Mouse (Mus musculus): ENCODE measurements around the gene Filip1l. TPM values are rescaled to one million over a fixed set of nuclear protein-coding genes. Genes with fewer than 3 reads are reported as not detected.

The Filip1l gene
- total RNA-seq, 1 experiment = 7.4 TPM

DNA sequence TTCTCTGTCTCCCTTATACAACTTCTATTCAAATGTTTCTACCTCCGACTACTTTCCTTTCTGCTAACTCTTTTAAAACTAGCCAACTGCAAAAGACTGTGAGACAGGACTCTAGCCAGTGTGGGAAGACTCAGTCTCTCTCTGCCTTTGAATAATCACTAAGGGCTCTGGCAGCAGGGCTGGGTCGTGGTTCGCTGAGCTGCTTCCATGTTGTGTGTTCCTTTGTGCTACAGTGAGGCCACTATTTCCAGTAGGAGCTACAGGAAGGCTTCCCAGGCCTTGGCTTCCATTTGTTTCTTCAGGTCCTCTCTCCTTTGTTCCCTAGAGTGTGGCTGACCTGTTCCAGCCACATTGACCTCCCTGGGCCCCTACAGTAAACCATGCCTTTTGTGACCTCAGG, 6.6 kb upstream of the Filip1l start:
- Histone ChIP-seq H3K9ac (ENCODE audit: insufficient read depth, low read depth, low read length, poor library complexity, severe bottlenecking) (no peak overlapping the region), H3K4me3 (ENCODE audit: insufficient read depth in 1 of 2, low read depth in 1 of 2, low read length in 2 of 2, poor library complexity in 1 of 2, severe bottlenecking in 1 of 2) (no peak overlapping the region), H3K9me3 (ENCODE audit: control insufficient read depth, insufficient read depth, low read depth, low read length) (no peaks in the 10 kb centered on the region), H3K27ac (ENCODE audit: insufficient read depth, low read depth, low read length, poor library complexity, severe bottlenecking) (no peak overlapping the region), H3K36me3 (ENCODE audit: control insufficient read depth, insufficient read depth, low read length, poor library complexity, severe bottlenecking) (no peaks in the 10 kb centered on the region), H3K4me1 (ENCODE audit: control insufficient read depth in 2 of 2, insufficient read depth in 2 of 2, low read length in 2 of 2, poor library complexity in 1 of 2) (no peaks in the 10 kb centered on the region)
- TF ChIP-seq ZNF384 (IDR thresholded peaks at IDR 0.05; ENCODE audit: low read depth, low read length) (no peak), MAFK (IDR thresholded peaks at IDR 0.05; ENCODE audit: insufficient read depth, low read depth, low read length) (no peak), HCFC1 (IDR thresholded peaks at IDR 0.05; ENCODE audit: borderline replicate concordance, insufficient read depth, low read length) (no peak), CHD2 (IDR thresholded peaks at IDR 0.05; ENCODE audit: low read depth, low read length) (no peak), ZC3H11A (IDR thresholded peaks at IDR 0.05; ENCODE audit: borderline replicate concordance, low read depth, low read length) (no peak)
- no peak for DNase-seq (ENCODE audit: low read depth, low spot score)
- in situ Hi-C loops (cut with MboI; ENCODE audit: low sequenced_read_pairs in 2 of 2, unreplicated experiment in 2 of 2) = no loop called here

DNA sequence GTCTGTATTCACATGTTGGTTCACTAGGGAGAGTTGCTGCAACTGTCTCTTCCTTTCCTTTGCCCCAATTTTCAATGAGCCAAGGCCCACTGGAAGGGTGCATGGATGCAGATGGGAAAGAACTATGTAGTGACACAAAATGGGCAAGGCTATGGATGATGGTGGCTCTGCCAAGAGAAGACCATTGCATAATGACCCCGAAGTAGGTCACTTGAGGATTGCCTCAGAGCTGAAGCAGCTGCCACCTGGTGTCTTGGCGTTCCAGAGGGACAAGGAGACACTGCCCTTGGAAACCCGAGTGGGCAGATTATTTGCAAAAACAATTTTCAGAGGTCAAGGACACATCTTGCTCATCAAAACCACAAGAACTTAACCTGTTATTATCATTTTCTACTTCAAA, 3.9 kb upstream of the Filip1l start:
- no peaks in the 10 kb centered on the region for H3K36me3 ChIP-seq (ENCODE audit: control insufficient read depth, insufficient read depth, low read length, poor library complexity, severe bottlenecking)
- no peak for DNase-seq (ENCODE audit: low read depth, low spot score)
- no peaks in the 10 kb centered on the region for H3K4me1 ChIP-seq (ENCODE audit: control insufficient read depth in 2 of 2, insufficient read depth in 2 of 2, low read length in 2 of 2, poor library complexity in 1 of 2)
- H3K9me3 ChIP-seq (ENCODE audit: control insufficient read depth, insufficient read depth, low read depth, low read length) = no peaks in the 10 kb centered on the region
- in situ Hi-C loops (cut with MboI; ENCODE audit: low sequenced_read_pairs in 2 of 2, unreplicated experiment in 2 of 2) = no loop called here
- H3K27ac ChIP-seq (ENCODE audit: insufficient read depth, low read depth, low read length, poor library complexity, severe bottlenecking) = no peak overlapping the region
- H3K9ac ChIP-seq (ENCODE audit: insufficient read depth, low read depth, low read length, poor library complexity, severe bottlenecking) = no peak overlapping the region
- TF ChIP-seq HCFC1 (IDR thresholded peaks at IDR 0.05; ENCODE audit: borderline replicate concordance, insufficient read depth, low read length) (no peak), MAFK (IDR thresholded peaks at IDR 0.05; ENCODE audit: insufficient read depth, low read depth, low read length) (no peak), ZNF384 (IDR thresholded peaks at IDR 0.05; ENCODE audit: low read depth, low read length) (no peak), ZC3H11A (IDR thresholded peaks at IDR 0.05; ENCODE audit: borderline replicate concordance, low read depth, low read length) (no peak), CHD2 (IDR thresholded peaks at IDR 0.05; ENCODE audit: low read depth, low read length) (no peak)
- no peak overlapping the region for H3K4me3 ChIP-seq (ENCODE audit: insufficient read depth in 1 of 2, low read depth in 1 of 2, low read length in 2 of 2, poor library complexity in 1 of 2, severe bottlenecking in 1 of 2)

GRCm38 (mm10) chr16:57349689-57350088, 3.2 kb upstream of the Filip1l start:
- Histone ChIP-seq H3K36me3 (ENCODE audit: control insufficient read depth, insufficient read depth, low read length, poor library complexity, severe bottlenecking) (no peaks in the 10 kb centered on the region), H3K4me3 (ENCODE audit: insufficient read depth in 1 of 2, low read depth in 1 of 2, low read length in 2 of 2, poor library complexity in 1 of 2, severe bottlenecking in 1 of 2) (no peak overlapping the region), H3K4me1 (ENCODE audit: control insufficient read depth in 2 of 2, insufficient read depth in 2 of 2, low read length in 2 of 2, poor library complexity in 1 of 2) (no peaks in the 10 kb centered on the region), H3K27ac (ENCODE audit: insufficient read depth, low read depth, low read length, poor library complexity, severe bottlenecking) (no peak overlapping the region), H3K9me3 (ENCODE audit: control insufficient read depth, insufficient read depth, low read depth, low read length) (no peaks in the 10 kb centered on the region), H3K9ac (ENCODE audit: insufficient read depth, low read depth, low read length, poor library complexity, severe bottlenecking) (no peak overlapping the region)
- in situ Hi-C loops (cut with MboI; ENCODE audit: low sequenced_read_pairs in 2 of 2, unreplicated experiment in 2 of 2) = no loop called here
- no peak for DNase-seq (ENCODE audit: low read depth, low spot score)
- TF ChIP-seq CHD2 (IDR thresholded peaks at IDR 0.05; ENCODE audit: low read depth, low read length) (no peak), ZNF384 (IDR thresholded peaks at IDR 0.05; ENCODE audit: low read depth, low read length) (no peak), ZC3H11A (IDR thresholded peaks at IDR 0.05; ENCODE audit: borderline replicate concordance, low read depth, low read length) (no peak), MAFK (IDR thresholded peaks at IDR 0.05; ENCODE audit: insufficient read depth, low read depth, low read length) (no peak), HCFC1 (IDR thresholded peaks at IDR 0.05; ENCODE audit: borderline replicate concordance, insufficient read depth, low read length) (no peak)

DNA sequence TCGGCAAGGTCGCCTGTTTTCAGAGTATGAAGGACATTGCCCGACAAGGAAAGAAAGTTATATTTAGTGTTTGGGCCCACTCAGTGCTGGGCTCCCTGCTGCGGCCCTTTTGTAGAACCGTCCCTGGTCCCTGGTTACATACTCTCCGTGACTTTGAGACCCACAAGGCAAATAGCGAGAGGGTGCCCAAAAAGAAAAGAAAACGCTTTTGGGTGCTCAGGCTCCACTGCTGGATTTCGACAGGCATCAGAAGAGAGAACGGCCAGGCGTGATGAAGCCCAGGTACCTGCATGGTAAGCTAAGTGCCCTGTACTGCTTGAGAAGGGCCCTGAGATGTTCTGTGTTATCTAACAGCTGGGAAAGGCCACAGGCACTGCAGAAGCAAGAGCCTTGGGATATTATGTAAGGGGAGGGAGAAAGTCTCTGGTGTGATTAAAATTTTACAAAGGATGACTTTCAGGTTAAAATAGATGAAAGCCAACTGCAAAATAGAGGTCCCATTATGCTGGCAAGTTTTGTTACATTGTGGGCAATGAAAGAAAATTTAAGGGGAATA, 351 bp downstream of the Filip1l start:
- no peaks in the 10 kb centered on the region for H3K4me1 ChIP-seq (ENCODE audit: control insufficient read depth in 2 of 2, insufficient read depth in 2 of 2, low read length in 2 of 2, poor library complexity in 1 of 2)
- no peaks in the 10 kb centered on the region for H3K36me3 ChIP-seq (ENCODE audit: control insufficient read depth, insufficient read depth, low read length, poor library complexity, severe bottlenecking)
- H3K9me3 ChIP-seq (ENCODE audit: control insufficient read depth, insufficient read depth, low read depth, low read length) = no peaks in the 10 kb centered on the region
- in situ Hi-C loops (cut with MboI; ENCODE audit: low sequenced_read_pairs in 2 of 2, unreplicated experiment in 2 of 2) = no loop called here
- TF ChIP-seq ZC3H11A (IDR thresholded peaks at IDR 0.05; ENCODE audit: borderline replicate concordance, low read depth, low read length) (no peak), HCFC1 (IDR thresholded peaks at IDR 0.05; ENCODE audit: borderline replicate concordance, insufficient read depth, low read length) (no peak), MAFK (IDR thresholded peaks at IDR 0.05; ENCODE audit: insufficient read depth, low read depth, low read length) (no peak), ZNF384 (IDR thresholded peaks at IDR 0.05; ENCODE audit: low read depth, low read length) (no peak), CHD2 (IDR thresholded peaks at IDR 0.05; ENCODE audit: low read depth, low read length) (no peak)
- no peak overlapping the region for H3K4me3 ChIP-seq (ENCODE audit: insufficient read depth in 1 of 2, low read depth in 1 of 2, low read length in 2 of 2, poor library complexity in 1 of 2, severe bottlenecking in 1 of 2)
- H3K27ac ChIP-seq (ENCODE audit: insufficient read depth, low read depth, low read length, poor library complexity, severe bottlenecking) = no peak overlapping the region
- no peak overlapping the region for H3K9ac ChIP-seq (ENCODE audit: insufficient read depth, low read depth, low read length, poor library complexity, severe bottlenecking)
- no peak for DNase-seq (ENCODE audit: low read depth, low spot score)

- Histone ChIP-seq H3K9me3 (ENCODE audit: control insufficient read depth, insufficient read depth, low read depth, low read length) (no peaks in the 10 kb centered on the region), H3K36me3 (ENCODE audit: control insufficient read depth, insufficient read depth, low read length, poor library complexity, severe bottlenecking) (no peaks in the 10 kb centered on the region), H3K9ac (ENCODE audit: insufficient read depth, low read depth, low read length, poor library complexity, severe bottlenecking) (no peak overlapping the region), H3K4me3 (ENCODE audit: insufficient read depth in 1 of 2, low read depth in 1 of 2, low read length in 2 of 2, poor library complexity in 1 of 2, severe bottlenecking in 1 of 2) (no peak overlapping the region), H3K27ac (ENCODE audit: insufficient read depth, low read depth, low read length, poor library complexity, severe bottlenecking) (no peak overlapping the region), H3K4me1 (ENCODE audit: control insufficient read depth in 2 of 2, insufficient read depth in 2 of 2, low read length in 2 of 2, poor library complexity in 1 of 2) (no peaks in the 10 kb centered on the region)
- DNase-seq (ENCODE audit: low read depth, low spot score) = no peak
- TF ChIP-seq MAFK (IDR thresholded peaks at IDR 0.05; ENCODE audit: insufficient read depth, low read depth, low read length) = no peak
- TF ChIP-seq HCFC1 (IDR thresholded peaks at IDR 0.05; ENCODE audit: borderline replicate concordance, insufficient read depth, low read length) = no peak
- no peak for TF ChIP-seq CHD2 (IDR thresholded peaks at IDR 0.05; ENCODE audit: low read depth, low read length)
- TF ChIP-seq ZNF384 (IDR thresholded peaks at IDR 0.05; ENCODE audit: low read depth, low read length) = no peak
- TF ChIP-seq ZC3H11A (IDR thresholded peaks at IDR 0.05; ENCODE audit: borderline replicate concordance, low read depth, low read length) = no peak
- in situ Hi-C loops (cut with MboI; ENCODE audit: low sequenced_read_pairs in 2 of 2, unreplicated experiment in 2 of 2) = no loop called here
Measured at GRCm38 (mm10) chr16:57353932-57354331, 1.0 kb downstream of the Filip1l start.
